Mouse (Mus musculus) E14TG2a.4 (cell line): ENCODE results near the gene Cyp2c69.
A peak's percentile ranks its signal among the peaks of the same experiment; 100 is the strongest.
"Not testable (repeated sequence)": the region's sequence is repeated elsewhere in the genome, so short reads cannot be mapped to it uniquely, and the experiment has no call there.

Experiments
- CTCF ChIP-seq: conservative IDR thresholded peaks from 2 replicates; pipeline ENCODE4 v1.5.1; 2014; ENCODE audit warnings: low read length
- NANOG ChIP-seq: IDR thresholded peaks from 2 replicates; pipeline ENCODE4 v1.6.1; 2014; ENCODE audit warnings: borderline replicate concordance, low read length, mixed read lengths
- POU5F1 ChIP-seq: IDR thresholded peaks from 2 replicates; pipeline ENCODE4 v1.6.1; 2014; ENCODE audit warnings: low read length, borderline replicate concordance

GRCm38 (mm10) chr19:39890079-39890478, 3.5 kb upstream of the Cyp2c69 start:
- not testable (repeated sequence) for TF ChIP-seq CTCF, POU5F1
- peak; percentile 93 for TF ChIP-seq NANOG
